Mouse (Mus musculus) heart, postnatal 10 days (tissue): Measurements from ENCODE around the gene Ppp1r12b. TPM values are rescaled to one million over a fixed set of nuclear protein-coding genes. Genes with fewer than 3 reads are reported as not detected.

Source experiments
- DNase-seq, 2 experiments: peaks; one replicate each; pipeline ENCODE4 v3.0.0; 2021
- intact Hi-C: fragments of 180-260 bp; cut with DNase I; formaldehyde crosslinking; loops from one replicate; pipeline ENCODE4 v1.15.1; 2025
- total RNA-seq, 2 experiments: library from RNA; stranded (reverse); gene quantifications; 2 replicates each; pipeline ENCODE4 v1.2.3; 2021

Ppp1r12b gene
- total RNA-seq, 2 experiments from 2014 or later: 130 to 131 TPM

DNA sequence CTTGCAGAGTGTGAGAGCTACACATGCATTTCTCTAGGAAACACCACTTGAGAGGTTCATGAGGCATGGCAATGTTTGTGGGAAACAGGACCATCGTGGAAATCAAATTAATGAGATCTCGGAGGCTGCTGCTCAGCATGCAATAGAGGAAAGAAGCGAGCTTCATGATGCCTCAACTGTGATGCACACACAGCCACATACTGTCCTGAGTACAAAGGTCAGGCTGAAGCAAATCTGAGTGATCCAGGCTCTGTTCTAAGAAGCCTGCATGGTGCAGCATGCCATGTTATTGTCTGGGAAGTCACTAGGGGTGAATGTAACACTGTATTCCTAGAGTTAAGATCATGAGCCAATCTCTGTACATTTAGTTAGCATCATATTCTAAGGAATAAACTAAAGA, 140.0 kb downstream of the Ppp1r12b start:
- no peak for DNase-seq
- intact Hi-C loops: no loop called here

DNA sequence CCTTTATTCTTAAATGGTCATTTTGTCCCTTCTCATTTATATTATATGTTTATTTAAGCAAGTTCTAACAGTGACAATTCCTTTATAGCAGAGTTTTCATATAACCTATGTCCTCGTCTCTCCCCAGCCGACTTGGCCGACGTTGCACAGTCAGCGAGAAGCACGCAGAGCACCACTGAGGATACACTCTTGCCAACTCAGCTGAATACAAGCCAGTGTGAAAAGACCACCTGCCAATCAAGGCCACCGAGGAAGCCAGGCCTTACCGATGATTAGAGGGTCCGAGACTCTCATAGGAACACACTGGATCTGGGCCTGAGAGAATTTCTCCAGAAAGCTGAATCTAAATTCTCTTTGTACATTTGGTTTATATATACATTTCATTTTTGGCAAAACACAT, 150.3 kb downstream of the Ppp1r12b start:
- DNase-seq: no peak
- intact Hi-C loops: no loop called here

DNA sequence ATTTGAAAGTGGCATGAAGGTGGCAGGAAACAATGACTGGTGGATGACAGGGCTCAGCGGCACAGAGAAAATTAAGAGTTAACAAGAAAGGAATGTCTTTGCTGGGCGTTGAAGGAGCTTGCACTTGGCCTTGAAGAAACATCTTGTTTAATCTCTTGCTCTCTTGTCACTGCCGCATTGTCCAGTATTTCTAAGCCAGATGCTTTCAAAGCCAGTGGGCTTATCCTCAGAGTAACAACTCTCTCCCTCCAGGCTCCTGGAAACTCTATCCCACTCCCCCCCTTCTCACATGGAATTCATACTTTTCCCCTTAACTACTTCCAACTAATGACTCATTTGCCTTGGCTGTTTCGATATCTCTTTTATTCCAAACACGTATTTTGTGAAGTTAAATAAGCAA, 151.4 kb downstream of the Ppp1r12b start:
- intact Hi-C loops: no loop called here
- DNase-seq: peak; percentile 57 to 61

DNA sequence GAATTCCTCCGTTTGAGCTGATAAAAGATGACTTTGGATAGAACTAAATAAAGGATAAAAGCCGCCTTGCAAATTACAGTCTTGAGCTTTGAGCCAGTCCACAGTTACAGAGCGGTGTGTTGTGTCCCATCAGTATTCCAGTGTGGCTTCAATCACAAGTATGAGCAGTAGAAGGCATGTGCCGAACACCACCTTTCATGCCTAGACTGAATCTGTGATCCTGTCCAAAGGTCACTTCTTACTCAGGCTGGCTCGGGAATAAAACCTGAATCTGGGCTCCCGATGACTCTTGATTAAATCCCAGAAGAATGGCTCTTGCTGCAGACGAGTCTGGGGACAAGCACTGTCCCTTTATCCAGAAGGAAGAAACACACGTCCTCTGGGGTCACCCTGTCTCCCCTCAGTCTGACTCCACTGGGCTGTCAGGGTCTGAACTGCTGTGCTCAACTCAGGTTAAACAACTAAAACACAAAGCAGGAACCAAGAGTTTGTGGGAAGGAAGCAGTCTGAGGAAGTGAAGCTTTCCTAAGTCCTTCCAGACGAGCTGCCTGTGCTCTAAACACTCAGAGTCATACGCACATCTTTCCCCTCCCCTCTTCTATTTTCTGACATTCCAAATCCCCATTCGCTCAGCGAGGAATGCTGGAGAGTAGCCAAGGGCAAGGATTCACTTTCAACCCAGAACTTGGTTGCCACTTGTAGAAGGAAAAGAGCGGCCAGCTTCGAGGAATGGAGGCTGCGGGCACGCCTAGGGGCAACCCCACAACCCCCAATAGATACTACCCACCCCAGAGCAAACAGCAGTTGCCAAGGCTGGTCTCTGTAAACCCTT, 152.2 kb downstream of the Ppp1r12b start:
- DNase-seq: peak; percentile 83 to 88
- intact Hi-C loops: no loop called here

DNA sequence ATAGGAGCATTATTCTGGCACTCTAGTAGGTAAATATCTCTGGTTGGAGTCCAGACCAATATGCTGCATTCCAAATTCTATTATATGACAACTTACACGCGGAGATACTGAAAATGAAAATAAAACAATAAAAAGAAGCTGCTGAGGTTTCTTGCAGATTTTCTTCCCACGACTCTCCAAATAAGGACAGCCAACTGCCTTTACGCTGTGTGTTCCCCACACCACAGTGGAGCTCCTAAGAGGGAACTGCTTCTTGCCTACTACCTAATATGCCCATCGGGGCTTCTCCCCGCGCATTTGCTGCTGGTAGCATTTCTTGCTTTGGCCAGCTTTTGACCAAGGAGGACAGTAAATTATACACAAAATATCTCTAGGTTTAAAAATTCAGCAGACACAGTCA, 154.0 kb downstream of the Ppp1r12b start:
- intact Hi-C loops: no loop called here
- DNase-seq: no peak

DNA sequence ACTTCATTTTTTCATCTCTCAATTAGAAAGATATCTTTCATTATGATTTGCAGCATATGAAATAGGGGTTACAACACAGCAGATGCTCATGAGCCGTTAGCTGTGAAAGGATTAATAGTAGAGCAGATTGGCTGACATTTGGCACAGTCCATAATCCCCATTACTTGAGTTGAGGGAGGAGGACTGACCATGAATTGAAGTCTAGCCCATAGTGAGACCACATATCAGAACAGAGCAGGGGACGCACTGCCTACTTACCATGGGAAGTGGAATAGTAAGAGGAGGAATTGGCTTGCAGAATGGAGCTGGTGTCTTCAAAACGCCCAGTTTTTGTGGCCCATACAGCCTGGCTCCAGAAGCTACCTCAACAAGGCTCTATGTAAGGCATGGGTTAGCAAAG, 159.2 kb downstream of the Ppp1r12b start:
- intact Hi-C loops: no loop called here
- DNase-seq: no peak

DNA sequence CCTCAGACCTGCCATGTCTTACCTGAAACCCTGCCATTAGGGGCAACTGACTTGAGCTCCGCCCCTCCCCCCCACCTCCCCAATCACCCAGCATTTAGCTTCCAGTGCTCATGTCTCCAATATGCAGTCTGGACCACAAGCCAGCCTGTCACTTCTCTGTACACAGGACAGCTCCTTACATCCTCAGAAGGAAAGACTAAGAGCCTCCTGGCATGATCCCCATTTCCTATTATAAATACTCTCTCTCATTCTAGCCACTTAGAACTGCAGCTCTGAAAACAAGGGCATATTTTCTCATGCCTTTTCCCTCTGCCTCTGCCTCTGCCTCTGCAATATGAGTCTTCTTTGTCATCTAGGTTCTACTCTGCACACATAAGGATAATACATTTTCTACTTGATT, 159.7 kb downstream of the Ppp1r12b start:
- intact Hi-C loops: no loop called here
- no peak for DNase-seq

DNA sequence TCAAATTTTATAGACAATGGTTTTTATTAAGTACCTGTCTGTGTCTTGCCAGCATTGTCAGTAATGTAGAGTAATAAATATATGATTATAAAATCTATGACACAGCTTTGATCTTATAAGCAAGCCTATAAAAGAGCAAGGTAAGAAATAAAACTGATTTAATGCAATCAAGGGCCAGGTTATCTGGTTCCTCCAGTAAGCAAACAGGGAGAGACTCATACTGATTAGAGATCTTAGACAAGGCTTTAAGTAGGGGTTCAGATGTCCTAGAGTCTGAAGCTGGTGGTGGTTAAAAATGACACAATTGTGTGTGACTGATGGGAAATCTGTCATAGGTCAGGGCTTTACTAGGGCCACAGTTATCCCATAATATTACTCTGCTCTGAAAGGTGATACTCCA, 164.3 kb downstream of the Ppp1r12b start:
- intact Hi-C loops: no loop called here

DNA sequence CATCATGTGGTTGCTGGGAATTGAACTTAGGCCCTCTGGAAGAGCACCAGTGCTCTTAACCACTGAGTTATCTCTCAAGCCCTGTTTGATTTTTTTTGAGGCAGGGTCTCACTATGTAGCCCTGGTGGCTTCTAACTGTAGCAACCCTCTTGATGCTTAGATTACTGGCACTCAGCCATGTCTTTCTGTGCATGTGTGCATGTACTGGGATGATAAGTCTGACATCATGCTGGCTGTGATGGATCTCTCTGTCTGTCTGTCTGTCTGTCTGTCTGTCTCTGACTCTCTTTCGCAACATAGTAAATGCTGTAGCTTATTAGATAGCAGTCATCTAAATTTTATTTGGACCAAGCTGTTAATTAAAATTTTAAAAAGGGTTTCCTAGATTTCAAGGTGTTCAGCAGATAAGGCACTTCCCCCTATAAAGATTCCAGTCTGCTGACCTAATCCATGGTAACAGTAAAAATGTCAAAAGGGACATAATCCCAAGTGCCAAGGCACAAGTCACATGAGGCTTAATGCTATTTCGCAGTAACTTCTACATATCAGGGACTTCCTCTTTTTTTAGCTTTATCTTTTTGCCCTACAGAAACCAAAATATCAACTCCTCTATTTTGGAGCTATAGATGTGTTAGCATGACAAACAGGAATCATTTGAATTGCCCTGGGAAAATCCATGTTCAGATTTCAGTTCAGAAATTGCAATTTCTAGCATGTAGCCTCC, 164.9 kb downstream of the Ppp1r12b start:
- no peak for DNase-seq
- intact Hi-C loops: no loop called here

More for the DNA sequence above, 164.3 kb downstream of the Ppp1r12b start:
- DNase-seq: no peak

DNA sequence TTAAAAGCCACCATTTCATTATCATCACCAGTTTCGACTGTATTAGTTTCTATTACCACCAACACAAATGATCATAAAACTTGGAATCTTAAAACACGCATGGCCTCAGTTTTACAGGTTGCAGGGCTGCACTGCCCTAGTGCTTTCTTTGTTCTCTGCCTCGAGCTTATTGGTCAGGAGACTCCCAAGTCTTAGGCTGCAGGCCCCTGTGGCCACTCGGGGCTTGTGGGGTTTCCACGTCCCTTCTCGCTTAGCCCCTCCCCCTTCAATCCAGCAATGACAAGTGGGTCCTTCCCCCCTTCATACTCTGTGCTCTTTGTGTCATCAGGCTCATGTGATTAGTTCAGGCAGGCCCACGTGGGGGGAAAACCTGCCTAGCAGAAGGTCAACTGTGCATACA, 167.6 kb downstream of the Ppp1r12b start:
- intact Hi-C loops: no loop called here
- no peak for DNase-seq

DNA sequence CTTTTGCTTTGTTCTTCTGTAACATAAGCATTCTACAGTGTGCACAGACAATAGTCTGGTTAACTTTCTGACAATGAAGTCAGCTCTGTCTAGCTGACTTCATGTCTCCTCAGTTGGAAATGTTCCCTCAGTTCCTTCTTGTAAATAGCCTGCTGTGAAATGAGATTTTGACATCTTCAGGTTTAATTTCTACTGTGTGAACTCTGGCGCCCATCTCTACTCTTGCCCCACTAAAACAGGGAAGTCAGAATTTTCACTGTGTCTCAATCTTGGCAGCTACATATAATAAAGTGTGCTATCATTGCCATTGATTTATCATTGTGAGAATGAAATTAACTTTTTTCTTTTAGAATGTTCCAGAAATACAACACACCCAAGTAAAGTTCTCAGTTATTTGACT, 170.8 kb downstream of the Ppp1r12b start:
- intact Hi-C loops: no loop called here
- no peak for DNase-seq

DNA sequence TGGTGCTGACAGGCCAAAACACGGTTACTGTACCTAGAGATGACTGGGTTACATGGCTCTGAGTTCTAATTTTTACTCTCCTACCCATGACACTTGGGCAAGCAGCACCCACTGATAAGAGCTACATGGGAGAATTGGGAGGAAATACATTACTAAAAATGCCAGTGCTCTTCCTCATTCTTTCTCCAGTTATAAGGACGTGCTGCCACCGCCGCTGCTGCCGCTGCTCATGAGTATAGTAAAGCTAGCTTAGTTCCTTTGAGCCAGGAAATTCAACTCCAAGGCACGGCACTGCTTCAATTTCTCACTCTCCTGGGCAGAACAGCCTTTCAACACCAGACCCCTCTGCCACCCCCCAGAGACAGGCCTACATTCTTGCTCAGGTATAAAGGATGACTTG, 171.3 kb downstream of the Ppp1r12b start:
- intact Hi-C loops: no loop called here
- no peak for DNase-seq

DNA sequence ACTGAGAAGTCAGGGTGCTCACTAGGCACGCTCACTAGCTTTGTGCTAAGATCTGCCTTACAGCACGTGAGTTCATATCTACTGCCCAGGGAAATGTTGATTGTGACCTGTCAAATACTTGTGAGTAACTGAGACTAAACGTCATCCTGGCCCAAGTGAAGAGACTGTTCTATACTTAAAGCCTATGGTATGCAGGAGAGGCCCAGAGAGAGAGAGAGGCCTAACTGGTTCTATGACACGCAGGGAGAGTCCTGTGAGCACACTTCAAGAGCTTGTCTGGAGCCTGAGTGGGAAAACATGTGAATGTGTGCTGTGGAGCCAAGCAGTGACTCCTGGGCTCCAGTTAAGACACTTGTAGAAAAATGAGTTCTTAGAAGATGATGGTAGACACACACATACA, 171.8 kb downstream of the Ppp1r12b start:
- intact Hi-C loops: no loop called here
- no peak for DNase-seq

DNA sequence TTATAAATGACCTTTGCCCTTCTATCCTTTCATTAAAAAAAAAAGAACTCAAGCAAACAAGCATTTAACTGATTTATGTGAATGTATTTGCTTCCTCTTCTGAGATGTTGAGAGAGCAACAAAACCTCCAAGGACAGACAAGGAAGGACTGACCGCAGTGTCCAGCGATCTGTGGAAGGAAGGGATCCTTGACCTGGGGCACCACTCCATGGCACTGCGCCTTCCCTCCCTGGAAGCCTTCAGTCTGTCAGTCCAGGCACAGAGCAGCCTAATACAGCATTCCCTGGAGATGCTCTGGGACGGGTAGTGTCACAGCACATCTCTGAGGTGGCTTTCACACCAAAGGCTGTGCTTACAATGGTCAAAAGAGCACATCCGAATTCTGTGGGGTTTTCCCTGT, 172.9 kb downstream of the Ppp1r12b start:
- intact Hi-C loops: no loop called here
- DNase-seq: no peak

DNA sequence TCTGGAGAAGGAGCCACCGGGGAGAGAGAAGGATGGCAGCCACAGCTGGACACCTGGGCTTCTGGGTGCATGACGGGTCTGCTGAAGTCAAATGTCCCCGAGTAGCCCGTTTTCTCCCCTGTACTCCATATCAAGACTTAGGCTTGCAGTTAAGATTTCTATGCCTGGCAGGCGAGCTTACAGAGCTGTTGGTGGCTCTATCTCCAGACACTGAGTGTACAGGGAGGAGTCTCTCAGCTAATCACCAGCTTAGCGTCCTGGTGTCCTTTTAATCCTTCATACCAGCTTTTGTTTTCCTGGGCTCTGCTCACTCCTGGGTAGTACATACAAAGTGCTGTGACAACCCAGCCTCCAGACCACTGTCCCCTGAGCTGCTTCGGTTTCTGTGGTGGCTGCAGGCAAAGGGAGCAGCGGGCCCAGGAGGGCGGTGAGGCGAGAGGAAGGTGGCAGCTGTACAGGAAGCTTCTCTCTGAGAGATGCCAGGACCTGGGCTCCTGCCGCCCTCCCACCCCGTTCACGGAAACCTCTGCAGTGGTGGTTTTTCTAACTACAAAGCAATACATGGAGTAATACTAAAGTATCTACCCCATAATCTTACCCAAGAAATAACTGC, 177.7 kb downstream of the Ppp1r12b start:
- intact Hi-C loops: no loop called here
- DNase-seq: no peak

DNA sequence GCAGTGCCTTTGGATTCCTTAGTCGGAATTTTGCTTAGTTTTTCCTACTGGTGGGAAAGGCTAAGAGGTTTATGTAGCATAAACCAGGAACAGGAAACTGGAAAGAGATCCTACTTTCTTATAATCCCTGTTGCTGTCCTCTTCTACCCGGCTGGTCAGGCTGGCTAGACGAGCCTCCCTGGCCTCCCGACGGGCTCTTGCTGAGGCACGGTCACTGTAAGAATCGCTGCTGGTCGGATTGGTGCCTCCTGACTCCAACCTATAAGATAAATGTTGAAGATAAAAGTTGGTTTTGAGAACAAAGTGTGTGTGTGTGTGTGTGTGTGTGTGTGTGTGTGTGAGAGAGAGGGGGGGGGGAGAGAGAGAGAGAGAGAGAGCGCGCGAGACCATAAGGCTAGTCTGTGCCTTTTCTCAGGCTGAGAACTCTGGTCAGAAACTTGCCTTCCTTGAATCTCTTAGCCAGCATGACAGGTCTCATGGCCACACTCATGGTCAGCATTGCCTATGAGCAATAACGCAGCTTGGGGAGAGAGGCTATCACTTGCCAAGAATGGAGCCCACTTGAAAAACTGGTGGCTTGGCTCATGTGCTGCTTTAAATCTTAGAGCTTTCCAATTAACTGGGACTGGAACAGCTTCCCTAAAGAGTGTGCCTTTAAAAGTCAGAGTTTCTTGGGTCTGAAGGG, 178.4 kb downstream of the Ppp1r12b start:
- no peak for DNase-seq
- intact Hi-C loops: no loop called here

DNA sequence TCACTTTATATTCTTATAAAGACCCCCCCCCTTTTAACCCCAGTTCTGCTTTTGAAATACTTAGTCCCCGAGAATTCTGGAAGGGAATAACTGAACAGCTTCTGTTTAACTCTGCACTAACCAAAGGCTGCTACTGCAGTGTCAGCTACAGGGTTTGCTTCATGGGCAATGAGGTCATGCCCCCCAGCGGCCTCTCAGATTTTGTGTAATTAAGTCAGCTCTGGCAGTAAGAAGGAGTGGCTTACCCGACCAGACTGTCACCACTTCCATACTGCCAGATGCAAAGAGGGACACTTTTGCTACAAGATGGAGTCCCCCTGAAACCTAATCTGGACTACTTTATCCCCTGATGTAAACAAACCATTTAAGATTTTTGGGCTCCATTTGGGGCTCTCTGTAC, 180.1 kb downstream of the Ppp1r12b start:
- intact Hi-C loops: no loop called here
- no peak for DNase-seq

DNA sequence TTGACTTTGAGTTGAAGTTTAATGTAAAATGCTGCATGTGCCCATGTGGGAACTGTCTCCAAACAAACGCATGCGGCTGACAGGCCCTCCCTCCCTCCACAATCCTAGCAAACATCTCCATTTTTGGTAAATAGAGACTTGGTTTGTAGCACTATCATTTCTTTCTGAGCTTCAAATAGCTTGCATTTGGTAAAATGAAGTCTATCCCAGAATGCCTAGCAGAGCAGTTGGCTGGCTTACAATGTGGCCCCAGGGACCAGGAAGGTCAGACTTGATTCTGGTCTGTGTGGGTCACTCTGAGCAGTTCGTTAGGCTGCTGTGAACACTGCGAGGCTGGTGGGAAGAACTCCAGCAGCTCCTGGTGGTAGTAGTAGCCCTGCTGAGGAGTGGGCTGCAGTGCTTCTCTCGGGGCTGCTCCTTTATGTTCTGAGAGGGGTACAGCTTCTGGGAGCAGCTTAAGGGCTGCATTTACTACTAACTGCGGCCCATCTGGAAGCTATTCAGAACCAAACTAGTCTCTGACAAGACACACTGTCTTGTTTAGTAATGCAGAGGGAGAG, 180.9 kb downstream of the Ppp1r12b start:
- DNase-seq: no peak
- intact Hi-C loops: no loop called here

DNA sequence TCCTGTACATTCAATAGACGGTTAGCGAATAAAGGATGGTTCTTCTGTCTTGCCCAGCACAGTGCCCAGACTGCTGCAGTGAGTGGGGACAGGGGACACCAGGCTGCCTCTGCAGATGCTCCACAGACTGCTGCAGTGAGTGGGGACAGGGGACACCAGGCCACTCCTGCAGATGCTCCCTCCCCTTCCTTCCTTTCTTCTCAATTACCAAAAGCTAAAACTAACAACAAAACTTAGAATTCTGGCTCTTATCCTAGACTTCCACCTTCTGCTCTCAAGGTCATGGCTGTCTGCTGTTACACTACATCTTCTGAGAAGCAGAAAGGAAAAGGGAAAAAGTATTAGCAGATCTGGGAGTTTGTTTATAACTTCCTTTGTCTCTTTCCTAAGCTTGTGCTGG, 181.5 kb downstream of the Ppp1r12b start:
- no peak for DNase-seq
- intact Hi-C loops: no loop called here

DNA sequence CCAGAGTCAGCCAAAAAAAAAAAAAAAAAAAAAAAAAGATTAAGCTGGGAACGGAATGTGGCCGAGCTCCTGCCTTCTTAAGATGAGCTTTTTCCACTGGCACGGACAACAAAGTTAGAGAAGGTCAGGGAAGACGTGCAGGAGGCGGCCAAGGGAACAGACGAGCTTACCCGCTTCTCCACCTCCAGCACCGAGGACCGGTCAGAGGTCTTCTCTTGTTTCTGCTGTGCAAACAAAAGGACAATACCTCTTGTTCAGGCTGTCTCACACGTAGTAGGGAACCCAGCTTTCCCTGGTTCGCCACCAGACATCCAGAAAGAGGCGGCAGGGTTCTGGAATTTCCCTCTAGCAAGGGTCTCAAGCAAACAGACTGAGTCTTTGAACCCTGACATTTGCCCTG, 182.5 kb downstream of the Ppp1r12b start:
- intact Hi-C loops: no loop called here
- DNase-seq: no peak

DNA sequence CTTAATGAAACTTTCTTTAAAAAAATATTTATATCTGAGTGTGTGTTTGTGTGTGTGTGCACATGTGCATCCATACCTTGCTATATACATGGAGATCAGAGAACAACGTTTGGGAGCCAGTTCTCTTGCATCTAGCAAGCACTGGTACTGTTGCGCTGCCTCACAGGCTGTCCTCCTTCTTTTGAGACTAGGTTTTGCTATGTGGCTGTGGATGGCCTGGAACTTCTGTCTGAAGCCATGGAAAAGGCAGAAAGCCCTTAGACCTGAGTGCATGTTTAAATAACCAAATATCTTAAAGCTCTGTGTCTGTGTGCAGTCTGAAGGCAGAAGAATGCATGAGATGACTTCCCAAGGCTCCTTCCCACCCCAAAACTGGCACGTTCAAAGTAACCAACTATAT, 182.9 kb downstream of the Ppp1r12b start:
- no peak for DNase-seq
- intact Hi-C loops: no loop called here
